Mouse (Mus musculus): ENCODE measurements around the gene Fstl3.
"Not testable (repeated sequence)": the region's sequence is repeated elsewhere in the genome, so short reads cannot be mapped to it uniquely, and the experiment has no call there.

Fstl3 gene

DNA sequence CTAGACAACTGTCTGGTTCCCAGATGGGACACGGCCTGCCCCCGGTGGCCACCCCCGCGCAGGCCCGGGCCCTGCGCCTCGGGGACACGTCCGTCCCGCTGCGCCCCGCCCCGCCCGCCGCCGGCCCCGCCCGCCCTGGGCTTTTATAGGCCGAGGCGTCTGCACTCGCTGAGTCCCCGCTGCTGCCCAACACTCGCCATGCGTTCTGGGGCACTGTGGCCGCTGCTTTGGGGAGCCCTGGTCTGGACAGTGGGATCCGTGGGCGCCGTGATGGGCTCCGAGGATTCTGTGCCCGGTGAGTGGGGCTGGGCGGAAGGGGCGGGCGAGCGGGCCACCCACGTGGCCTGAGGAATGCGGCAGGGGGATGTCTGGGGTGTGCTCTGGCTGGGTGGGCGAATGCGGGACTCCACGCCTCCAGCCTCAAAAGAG lies at the start of gene Fstl3:
Gene Fstl3 (plus strand): TSS at position 170 of the 429 bp plus-strand sequence.
- no peak for DNase-seq (ENCODE audit: low read depth, low spot score)

DNA sequence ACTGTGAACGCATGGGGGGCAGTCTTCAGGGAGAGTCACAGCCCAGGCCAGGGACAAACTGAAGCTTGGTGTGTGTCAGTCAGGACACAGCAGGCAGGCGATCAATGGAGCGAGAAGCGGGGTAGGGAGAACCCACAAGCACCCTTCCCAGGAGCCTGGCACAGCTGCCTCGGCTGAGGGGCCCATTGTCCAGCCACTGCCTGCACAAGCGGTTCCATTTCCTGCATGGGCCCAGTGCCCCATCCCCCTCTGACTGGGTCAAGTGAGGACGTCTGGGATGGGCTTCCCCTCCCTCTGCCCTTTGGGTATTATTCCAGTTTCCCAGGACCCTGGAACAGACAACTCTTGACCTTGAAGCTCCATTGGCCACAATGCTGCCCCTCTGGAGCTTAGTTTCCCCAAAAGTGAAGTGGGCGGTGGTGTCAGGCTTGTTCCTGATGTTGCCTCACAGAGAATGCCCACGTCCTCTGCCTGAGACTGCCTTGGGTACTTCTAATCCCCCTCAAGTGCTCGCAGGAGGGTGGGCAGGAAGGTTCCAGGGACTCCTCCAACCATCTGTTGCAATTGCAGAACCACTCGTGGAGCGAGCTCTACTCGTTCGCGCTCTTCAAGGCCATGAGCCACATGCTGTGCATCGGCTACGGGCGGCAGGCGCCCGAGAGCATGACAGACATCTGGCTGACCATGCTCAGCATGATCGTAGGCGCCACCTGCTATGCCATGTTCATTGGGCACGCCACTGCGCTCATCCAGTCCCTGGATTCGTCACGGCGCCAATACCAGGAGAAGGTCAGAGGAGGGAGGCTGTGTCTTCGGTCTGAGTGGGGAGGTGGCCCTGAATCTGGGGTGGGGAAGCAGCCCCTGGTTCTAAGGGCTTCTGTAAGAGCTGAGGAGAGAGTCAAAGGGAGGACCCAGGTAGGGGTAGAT lies 48.5 kb upstream of the Fstl3 start:
- DNase-seq (ENCODE audit: low read depth, low spot score), result no peak

DNA sequence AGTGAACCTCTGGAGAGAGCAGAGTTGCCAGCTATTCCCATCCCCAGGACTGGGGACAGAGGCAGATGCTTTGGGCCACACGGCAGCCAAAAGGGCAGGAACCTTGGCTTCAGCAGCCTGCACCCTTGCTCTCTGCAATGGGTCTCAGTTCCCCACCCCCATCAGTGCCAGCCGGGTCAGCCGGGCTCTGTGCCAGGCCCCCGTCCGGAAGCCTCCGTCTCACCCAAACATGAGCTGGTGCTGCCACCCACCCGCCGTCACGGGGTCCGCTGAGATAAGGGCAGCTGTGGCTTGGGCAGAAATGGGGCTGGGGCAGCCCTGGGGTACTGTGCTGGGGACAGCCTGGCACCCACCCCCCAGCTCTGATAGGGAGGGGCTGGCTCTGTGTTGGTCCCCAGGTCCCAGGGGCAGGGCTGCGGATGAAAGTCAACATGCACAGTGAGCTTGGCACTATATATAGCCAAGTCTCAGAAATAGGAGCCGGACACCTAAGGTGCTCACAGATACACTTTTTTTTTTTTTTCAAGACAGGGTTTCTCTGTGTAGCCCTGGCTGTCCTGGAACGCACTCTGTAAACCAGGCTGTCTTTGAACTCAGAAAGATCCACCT lies 47.6 kb upstream of the Fstl3 start:
- DNase-seq (ENCODE audit: low read depth, low spot score), result no peak

DNA sequence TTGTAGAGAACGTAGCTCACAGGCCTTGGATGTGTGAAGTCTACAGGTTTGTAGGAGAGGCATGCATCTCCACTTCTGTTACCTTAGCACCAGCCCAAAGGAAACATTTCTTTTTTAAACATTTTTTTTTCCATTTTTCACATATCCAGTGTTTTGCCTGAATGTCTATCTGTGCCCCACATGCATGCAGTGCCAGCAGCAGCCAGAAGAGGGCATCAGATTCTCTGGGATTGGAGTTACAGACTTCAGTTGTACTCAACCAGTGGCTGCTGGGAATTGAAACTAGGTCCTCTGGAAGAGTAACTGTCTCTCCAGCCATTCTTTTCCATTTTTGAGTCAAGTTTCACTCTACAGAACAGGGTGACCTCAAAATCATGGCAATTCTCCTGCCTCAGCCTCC lies 44.6 kb upstream of the Fstl3 start:
- DNase-seq (ENCODE audit: low read depth, low spot score), result no peak

DNA sequence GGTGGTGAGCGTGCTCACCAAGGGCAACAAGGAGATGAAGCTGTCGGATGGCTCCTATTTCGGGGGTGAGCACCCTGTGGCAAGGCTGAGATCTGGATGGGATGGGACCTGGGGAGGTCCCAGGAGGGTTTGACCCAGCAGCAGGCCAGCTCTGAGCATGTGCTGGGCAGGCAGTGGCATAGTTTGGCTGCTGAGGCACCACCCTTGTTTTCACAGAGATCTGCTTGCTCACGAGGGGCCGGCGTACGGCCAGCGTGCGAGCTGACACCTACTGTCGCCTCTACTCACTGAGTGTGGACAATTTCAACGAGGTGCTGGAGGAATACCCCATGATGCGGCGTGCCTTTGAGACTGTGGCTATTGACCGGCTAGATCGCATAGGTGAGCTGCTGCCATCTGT lies 43.2 kb upstream of the Fstl3 start:
- no peak for DNase-seq (ENCODE audit: low read depth, low spot score)

DNA sequence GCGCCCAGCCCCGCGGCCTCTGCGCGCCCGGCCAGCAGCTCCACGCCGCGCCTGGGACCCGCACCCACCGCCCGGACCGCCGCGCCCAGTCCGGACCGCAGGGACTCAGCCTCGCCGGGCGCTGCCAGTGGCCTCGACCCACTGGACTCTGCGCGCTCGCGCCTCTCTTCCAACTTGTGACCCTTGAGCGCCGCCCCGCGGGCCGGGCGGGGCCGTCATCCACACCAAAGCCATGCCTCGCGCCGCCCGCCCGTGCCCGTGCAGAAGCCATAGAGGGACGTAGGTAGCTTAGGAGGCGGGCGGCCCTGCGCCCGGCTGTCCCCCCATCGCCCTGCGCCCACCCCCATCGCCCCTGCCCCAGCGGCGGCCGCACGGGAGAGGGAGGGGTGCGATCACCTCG lies 41.7 kb upstream of the Fstl3 start:
- no peak for DNase-seq (ENCODE audit: low read depth, low spot score)

DNA sequence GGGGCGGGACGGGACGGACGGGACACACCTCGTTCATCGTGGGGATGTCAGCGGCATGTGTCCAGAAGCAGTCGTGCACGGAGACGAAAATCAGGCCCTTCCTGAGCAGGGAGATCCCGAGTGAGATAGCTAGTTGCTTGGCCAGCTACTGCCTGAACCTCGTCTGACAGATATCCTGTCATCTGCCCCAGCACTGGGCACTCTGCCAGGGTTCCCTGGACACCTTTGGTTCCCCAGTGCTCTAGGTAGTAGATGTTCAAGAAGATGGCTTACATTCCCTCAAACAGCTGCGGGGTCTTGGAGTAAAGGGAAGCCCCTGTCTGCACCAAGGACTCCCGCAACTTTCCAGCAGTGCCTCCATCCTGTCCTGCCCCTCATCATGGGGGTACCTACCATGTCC lies 40.4 kb upstream of the Fstl3 start:
- no peak for DNase-seq (ENCODE audit: low read depth, low spot score)

DNA sequence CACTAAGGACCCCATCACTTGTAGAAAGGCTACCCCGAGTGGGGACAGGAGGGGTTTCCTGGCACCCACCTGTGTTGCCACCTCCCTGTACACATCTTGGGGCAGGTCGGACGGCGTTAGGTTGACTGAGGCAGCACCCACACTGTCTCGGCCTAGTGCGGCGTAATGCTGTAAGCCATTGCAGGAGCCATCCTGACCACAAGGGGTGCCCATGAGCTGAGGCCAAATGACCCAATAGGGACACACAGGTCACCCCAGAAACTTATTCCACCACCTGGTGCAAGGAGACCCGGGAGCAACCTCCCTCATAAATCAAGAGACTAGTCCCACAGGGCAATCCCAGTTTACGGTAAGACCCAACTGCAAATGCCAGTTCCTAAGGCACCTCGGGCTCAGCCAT lies 38.8 kb upstream of the Fstl3 start:
- DNase-seq (ENCODE audit: low read depth, low spot score), result no peak

DNA sequence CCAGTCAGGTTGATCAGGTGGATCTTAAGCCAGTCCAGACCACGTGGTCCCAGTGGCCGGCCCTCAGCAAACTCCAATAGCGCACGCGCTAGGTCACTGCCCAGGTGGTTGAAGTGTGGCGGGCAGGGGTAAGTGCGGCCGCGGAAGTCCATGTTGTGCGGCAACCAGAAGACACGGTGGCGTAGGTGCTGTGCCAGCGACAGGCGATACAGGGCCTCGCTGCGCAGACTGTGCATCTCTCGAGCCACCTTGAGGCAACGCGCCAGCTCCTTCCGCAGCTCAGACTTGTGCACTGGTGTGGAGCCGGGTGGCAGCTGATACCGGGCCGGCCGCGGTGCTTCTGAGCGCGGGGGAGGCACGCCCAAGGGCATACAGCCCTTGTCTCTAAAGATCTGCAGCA lies 37.8 kb upstream of the Fstl3 start:
- DNase-seq (ENCODE audit: low read depth, low spot score), result no peak

DNA sequence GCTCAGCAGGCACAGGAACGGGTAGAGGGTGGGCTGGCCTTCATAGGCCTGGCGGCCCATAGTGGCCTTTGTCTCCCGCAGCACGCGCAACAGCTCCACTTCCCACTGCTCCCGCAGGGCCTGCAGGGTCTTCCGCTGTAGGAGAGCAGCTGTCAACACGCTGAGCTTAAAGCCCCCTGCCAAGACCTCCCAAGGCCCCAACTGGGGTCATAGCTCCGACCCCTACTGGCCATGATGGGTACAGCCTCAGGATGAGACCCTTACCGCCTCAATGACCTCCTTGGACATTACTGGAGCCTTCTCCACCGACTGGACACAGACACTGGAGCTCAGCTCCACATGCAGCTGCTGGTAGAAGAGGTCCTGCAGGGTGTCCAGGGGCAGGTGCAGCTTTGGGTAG lies 36.2 kb upstream of the Fstl3 start:
- DNase-seq (ENCODE audit: low read depth, low spot score), result no peak

DNA sequence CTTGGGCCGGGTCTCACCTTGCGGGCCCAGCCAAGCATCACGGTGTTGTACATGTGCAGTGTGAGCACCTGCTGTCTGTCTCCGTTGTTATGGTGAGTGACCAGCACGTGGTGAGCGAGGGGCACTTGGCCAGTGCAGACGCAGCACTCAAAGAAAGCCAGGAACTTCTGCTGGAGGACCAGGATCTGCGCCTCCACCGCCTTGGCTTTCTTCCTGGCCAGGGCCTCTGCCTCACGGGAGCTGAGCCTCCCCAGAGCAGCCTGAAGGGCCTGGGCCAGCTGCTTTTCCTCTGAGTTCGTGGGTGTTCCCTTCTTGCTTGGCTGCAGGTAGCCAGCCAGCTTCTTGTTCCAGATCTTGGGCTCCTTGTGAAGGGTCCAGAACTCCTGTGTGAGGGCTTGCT lies 33.9 kb upstream of the Fstl3 start:
- no peak for DNase-seq (ENCODE audit: low read depth, low spot score)

DNA sequence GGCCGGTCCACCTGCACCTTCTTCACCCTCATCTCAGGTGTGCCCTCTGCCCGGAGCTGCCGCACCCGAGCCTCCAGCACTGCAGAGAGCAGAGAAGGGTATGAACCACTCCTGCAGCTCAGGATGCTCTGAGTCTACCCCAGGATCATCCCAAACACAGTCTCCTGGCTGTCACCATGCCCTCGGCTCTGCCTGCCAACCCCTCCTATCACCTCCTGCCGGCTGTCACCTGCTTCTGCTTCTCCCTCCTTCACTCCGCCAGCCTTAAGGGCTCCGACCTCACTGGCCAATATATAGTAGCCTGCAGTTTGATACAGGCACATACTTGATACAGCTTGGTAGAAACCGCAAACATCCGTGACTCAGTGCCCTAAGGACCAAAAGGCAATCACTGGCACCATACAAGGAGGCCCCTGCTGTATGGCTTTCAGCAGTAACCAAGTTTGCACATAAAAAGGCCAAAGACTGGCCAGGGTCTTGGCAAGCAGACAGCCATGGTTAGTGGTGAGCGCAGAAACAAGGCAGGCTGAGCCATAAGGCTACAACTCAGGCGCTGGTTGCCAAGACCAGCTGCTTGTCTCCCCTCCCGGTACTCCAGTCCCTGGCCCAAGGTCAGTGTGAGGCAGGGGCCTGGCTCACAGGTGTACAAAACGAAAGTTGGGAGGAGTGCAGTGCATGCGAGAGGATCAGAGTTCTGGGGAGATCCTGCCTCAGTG lies 33.3 kb upstream of the Fstl3 start:
- no peak for DNase-seq (ENCODE audit: low read depth, low spot score)

DNA sequence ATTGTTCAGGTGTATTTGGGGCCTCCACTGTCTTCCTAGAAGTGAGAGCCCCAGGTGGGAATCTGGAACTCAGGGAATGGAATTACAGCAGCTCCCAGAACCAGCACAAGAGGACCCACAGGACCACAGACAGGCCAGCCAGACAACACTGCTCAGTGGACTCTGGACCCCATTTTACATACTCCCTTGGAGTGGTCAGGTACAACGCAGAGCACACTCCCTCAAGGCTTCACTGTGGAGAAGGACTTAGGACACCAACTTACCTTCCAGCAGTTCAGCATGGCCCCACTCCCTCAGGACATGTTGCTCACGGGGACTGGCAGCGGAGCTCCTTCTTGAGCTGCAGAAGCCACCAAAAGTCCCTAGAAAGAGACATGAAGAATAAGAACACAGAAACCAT lies 31.7 kb upstream of the Fstl3 start:
- DNase-seq (ENCODE audit: low read depth, low spot score), result no peak

DNA sequence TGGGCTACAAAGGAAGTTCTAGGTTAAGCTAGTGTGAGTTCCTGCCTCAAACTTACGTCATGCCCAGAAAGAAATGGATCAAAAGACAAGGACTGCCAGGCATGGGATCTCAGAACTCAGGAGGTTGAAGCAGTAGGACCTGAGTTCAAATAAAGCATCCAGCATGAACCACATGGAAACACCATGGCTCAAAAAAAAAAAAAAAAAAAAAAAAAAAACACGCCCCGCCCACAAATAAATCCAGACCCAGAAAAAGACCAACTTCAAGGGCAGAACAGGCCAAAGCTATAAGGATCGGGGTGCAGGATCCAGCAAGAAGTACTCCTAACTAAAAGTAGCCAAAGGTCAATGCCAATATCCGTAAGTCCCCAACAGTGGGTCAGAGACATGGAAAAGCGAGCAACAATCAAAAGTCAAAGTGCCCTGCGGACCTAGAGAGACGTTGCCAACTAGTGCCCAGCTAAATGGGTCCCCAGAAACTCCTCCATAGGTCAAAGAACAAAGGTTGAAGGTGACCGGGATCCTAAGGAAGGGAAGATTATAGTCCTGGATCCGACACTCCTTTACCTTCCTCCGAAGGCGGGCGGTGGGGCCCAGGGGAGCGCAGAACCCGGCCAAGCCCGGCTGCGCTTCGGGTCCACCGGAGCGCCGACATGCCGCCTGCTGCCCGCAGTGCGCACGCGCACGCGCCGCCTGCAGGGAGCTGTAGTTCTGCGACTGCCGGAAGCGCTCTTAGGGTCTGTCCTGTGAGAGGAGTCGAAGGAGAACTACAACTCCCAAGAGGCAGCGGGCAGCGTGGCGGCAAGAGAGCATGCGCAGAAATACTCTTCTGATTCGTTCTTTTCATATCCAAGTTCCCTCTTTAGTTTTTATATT lies 30.9 kb upstream of the Fstl3 start, which contains the start of gene Polrmt:
Gene Polrmt (minus strand): TSS at position 684 of the 876 bp plus-strand sequence.
- peak; percentile 92 for DNase-seq (ENCODE audit: low read depth, low spot score)

DNA sequence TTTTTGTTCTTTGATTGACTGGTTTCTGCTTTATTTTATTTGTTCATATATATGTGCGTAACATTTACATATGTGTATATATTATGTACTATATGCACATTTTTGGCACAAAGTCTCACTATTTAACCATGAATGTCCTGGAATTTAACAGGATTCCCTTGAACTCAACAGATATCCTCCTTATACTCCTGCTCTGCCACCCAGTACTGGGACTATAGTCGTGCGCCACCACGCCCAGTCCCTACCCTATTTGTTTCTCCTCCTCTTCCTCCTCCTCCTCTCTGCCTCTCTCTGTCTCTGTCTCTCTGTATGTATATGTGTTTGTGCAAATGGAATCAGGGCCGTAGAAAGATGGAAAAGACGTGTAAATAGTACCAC lies 30.3 kb upstream of the Fstl3 start:
- DNase-seq (ENCODE audit: low read depth, low spot score), result no peak

DNA sequence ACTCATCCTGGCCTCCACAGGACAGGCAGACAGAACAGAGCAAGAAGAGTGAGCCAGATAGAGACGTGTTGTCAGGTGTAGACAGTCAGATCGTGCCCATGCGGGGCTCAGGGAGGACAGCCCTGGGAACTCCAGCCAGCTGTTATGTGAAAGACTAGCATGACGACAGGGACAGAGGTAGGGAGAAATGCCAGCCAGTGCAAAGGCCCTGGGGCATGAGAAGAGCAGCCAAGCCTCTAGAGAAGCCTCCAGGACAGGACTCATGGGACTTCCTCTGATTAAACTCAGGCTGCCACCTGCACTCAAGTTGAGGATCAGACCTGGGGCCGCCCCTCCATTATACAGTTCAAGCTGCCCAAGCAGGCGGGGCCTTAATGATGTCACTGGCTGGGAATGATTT lies 28.6 kb upstream of the Fstl3 start:
- no peak for DNase-seq (ENCODE audit: low read depth, low spot score)

DNA sequence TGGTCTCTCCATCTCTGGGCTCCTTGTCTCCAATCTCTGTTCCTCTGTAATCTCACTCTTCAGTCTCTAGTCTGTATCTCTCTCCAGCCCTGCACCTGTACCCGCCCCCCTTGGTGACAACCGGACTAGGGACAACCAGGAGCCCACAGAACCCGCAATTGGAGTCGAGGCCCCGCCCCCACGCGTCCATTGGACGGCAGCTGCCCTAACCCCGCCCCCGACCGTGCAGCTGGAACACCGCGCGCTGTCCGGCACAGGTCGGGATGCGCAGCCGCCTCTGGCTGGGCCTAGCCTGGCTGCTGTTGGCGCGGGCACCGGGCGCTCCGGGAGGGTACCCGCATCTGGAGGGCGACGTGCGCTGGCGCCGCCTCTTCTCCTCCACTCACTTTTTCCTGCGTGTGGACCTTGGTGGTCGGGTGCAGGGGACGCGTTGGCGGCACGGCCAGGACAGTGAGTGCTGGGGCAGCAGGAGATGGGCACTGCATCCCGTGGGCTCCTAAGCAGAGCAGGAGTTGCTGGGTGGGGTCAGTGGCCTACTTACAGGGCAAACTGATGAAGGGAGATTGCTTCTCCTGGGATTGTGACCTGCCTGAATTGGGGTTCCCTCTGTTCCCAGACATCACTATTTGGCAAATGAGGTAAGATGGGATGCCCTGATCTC lies 22.1 kb upstream of the Fstl3 start, which contains the start of gene Fgf22:
Gene Fgf22 (plus strand): TSS at position 221 of the 661 bp plus-strand sequence.
- peak; percentile 39 for DNase-seq (ENCODE audit: low read depth, low spot score)

DNA sequence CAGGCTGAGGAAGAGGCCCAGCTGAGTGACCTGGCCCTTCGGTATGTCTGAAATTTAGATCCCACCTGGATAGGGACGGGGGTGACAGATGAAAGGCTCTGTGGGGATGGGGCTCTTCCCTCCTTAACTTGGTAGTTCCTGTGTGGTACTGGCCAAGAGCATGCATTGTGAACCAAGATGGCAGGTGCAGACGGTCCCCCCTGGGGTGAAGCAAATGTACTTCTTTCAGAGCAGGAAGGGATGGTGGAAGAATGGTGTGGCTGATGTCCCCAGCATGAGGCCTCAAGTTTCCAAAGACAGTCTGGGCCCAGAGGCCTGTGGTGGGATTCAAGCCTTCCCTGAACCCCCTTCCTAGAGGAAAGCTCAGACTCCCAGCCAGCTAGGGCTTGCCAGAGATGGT lies 21.2 kb upstream of the Fstl3 start:
- no peak for DNase-seq (ENCODE audit: low read depth, low spot score)

DNA sequence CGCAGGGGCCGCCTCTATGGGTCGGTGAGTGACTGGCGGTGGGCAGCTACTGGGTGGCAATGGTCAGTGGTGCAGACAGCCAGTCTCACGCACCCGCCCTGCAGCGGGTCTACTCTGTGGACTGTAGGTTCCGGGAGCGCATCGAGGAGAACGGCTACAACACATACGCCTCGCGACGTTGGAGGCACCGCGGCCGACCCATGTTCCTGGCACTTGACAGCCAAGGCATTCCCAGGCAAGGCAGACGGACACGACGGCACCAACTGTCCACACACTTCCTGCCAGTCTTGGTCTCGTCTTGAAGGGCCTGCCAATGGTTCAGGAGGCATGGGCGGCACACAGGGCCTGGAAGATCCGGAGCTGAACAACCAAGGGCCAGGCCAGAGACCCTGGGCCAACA lies 20.4 kb upstream of the Fstl3 start:
- no peak for DNase-seq (ENCODE audit: low read depth, low spot score)

DNA sequence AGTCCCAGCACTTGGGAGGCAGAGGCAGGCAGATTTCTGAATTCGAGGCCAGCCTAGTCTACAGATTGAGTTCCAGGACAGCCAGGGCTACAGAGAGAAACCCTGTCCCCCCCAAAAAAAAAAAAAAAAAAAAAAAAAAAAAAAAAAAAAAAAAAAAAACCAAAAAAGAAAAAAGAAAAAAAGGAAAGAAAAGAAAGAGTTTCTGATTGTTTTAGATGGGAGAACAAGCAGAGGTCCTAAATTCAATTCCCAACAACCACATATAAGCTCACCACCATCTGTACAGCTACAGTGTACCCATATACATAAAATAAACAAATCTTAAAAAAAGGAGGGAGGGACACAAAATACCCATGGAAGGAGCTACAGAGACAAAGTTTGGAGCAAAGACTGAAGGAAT lies 17.4 kb upstream of the Fstl3 start:
- DNase-seq (ENCODE audit: low read depth, low spot score), result not testable (repeated sequence)

DNA sequence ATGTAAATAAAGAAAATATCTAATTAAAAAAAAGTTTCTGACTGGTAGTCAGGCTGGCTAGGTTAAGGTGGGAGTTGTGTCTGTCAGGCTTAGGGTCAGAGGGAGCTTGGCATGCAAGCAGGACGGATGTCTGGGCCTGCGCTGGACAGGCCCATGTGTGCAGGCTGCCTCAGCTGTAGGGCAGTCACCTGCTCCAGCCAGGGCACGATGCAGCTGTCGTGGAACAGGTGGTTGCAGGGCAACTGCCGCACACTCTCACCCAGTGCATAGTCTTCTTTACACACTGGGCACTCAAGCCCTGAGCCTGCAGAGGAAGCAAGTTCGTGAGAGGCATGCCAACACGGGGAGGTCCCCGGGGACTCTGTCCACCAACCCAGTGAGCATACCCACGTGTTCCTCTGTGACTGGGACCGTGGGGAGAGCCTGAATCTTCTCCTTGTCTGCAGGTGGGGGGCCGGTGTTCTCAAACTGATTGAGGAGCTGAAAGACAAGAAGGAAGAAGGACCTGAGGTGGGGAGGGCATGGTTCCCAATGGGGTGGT lies 16.4 kb upstream of the Fstl3 start:
- no peak for DNase-seq (ENCODE audit: low read depth, low spot score)

All from retina, adult 2 months (tissue).